Mouse (Mus musculus) stomach, postnatal 0 days (tissue): Measurements from ENCODE around the gene Golga4.

Experiments used
- CTCF ChIP-seq: IDR thresholded peaks from 2 replicates; pipeline ENCODE4 v1.5.1; 2016; ENCODE audit warnings: antibody characterized with exemption, low read depth, mild to moderate bottlenecking, moderate library complexity
- EP300 ChIP-seq: optimal IDR thresholded peaks from 2 replicates; pipeline ENCODE3; 2016; ENCODE audit warnings: antibody characterized with exemption

GRCm38 (mm10) chr9:118520011-118520410, 13.9 kb downstream of the Golga4 start:
- TF ChIP-seq CTCF = no peak
- no peak for TF ChIP-seq EP300
